Mouse (Mus musculus) CH12.LX (cell line): ENCODE measurements around the gene Wrap53. TPM values are rescaled to one million over a fixed set of nuclear protein-coding genes. Genes with fewer than 3 reads are reported as not detected.

Source experiments
- DNase-seq: peaks from one replicate; pipeline ENCODE4 v3.0.0-alpha.2; 2013; ENCODE audit errors: extremely low read depth
- H3K27ac ChIP-seq: 2 replicates; pipeline ENCODE4 v1.5.1; 2012; ENCODE audit warnings: low read depth, mild to moderate bottlenecking, control low read depth, moderate library complexity; ENCODE audit not compliant: insufficient read depth
- H3K27me3 ChIP-seq: replicated peaks from 2 replicates; pipeline ENCODE3; 2012; ENCODE audit warnings: inconsistent platforms
- H3K36me3 ChIP-seq, 2 experiments: replicated peaks in 1 of 2; 2 replicates each; pipeline versions ENCODE3 to v1.6.1; 2012; ENCODE audit warnings: inconsistent platforms in 1 of 2, low read length in 1 of 2, mild to moderate bottlenecking in 1 of 2, mixed read lengths in 1 of 2, moderate library complexity in 1 of 2; ENCODE audit not compliant: control insufficient read depth in 1 of 2, insufficient read depth in 1 of 2
- H3K4me1 ChIP-seq, 2 experiments: 2 replicates each; pipeline ENCODE4 v1.6.1; 2012; ENCODE audit warnings: inconsistent platforms in 1 of 2, moderate library complexity in 1 of 2; ENCODE audit not compliant: insufficient read depth in 2 of 2, control insufficient read depth in 1 of 2
- H3K4me2 ChIP-seq: 2 replicates; pipeline ENCODE4 v1.6.1; 2012; ENCODE audit warnings: low read depth, mild to moderate bottlenecking, control low read depth; ENCODE audit not compliant: poor library complexity, insufficient read depth, severe bottlenecking
- H3K4me3 ChIP-seq, 3 experiments: fragments of 150-350 bp in 1 of 3; sonication (generic) in 1 of 3; replicated peaks in 1 of 3; 2 replicates each; pipeline versions ENCODE3 to v1.5.1; 2011 to 2012; ENCODE audit warnings: low read depth in 2 of 3, low read length in 2 of 3, mild to moderate bottlenecking in 2 of 3, moderate library complexity in 2 of 3, control low read depth in 1 of 3, improper control_type of control experiment in 1 of 3, inconsistent platforms in 1 of 3, mixed read lengths in 1 of 3; ENCODE audit not compliant: poor library complexity in 1 of 3
- H3K79me2 ChIP-seq: replicated peaks from 2 replicates; pipeline ENCODE4 v1.6.1; 2012; ENCODE audit warnings: mild to moderate bottlenecking, moderate library complexity; ENCODE audit not compliant: control insufficient read depth, poor library complexity, insufficient read depth, severe bottlenecking; ENCODE audit errors: extremely low read depth
- H3K9ac ChIP-seq: 2 replicates; pipeline ENCODE4 v1.6.1; 2012; ENCODE audit warnings: low read depth, mild to moderate bottlenecking, control low read depth, moderate library complexity; ENCODE audit not compliant: insufficient read depth
- H3K9me3 ChIP-seq: replicated peaks from 2 replicates; pipeline ENCODE3; 2012; ENCODE audit warnings: low read length, inconsistent platforms, mixed read lengths
- BHLHE40 ChIP-seq: IDR thresholded peaks from 2 replicates; pipeline ENCODE4 v1.6.1; 2011; ENCODE audit warnings: mild to moderate bottlenecking, low read depth, low read length, improper control_type of control experiment
- CHD1 ChIP-seq: IDR thresholded peaks from 2 replicates; pipeline ENCODE4 v1.6.1; 2012; ENCODE audit warnings: low read depth, low read length, improper control_type of control experiment, inconsistent platforms
- CHD2 ChIP-seq: IDR thresholded peaks from 2 replicates; pipeline ENCODE4 v1.6.1; 2011; ENCODE audit warnings: low read length, improper control_type of control experiment
- E2F4 ChIP-seq: IDR thresholded peaks from 2 replicates; pipeline ENCODE4 v1.6.1; 2011; ENCODE audit warnings: low read depth, low read length, improper control_type of control experiment; ENCODE audit not compliant: insufficient replicate concordance
- EP300 ChIP-seq: IDR thresholded peaks from 2 replicates; pipeline ENCODE4 v1.6.1; 2011; ENCODE audit warnings: low read length, improper control_type of control experiment
- ETS1 ChIP-seq: conservative IDR thresholded peaks from 2 replicates; pipeline ENCODE4 v1.6.1; 2012; ENCODE audit warnings: low read depth, mild to moderate bottlenecking, inconsistent platforms, low read length, improper control_type of control experiment, moderate library complexity
- GABPA ChIP-seq: IDR thresholded peaks from 2 replicates; pipeline ENCODE4 v1.6.1; 2012; ENCODE audit warnings: low read depth, low read length, improper control_type of control experiment, inconsistent platforms; ENCODE audit not compliant: insufficient replicate concordance
- HCFC1 ChIP-seq: IDR thresholded peaks from 2 replicates; pipeline ENCODE4 v1.6.1; 2012; ENCODE audit warnings: low read depth, mild to moderate bottlenecking, inconsistent platforms, low read length, improper control_type of control experiment
- IRF4 ChIP-seq: IDR thresholded peaks from 2 replicates; pipeline ENCODE4 v1.6.1; 2014; ENCODE audit warnings: low read depth, mild to moderate bottlenecking, inconsistent platforms, low read length, improper control_type of control experiment
- JUN ChIP-seq: IDR thresholded peaks from 2 replicates; pipeline ENCODE4 v1.6.1; 2011; ENCODE audit warnings: low read depth, mild to moderate bottlenecking, low read length, improper control_type of control experiment, moderate library complexity; ENCODE audit not compliant: insufficient read depth
- KAT2A ChIP-seq: IDR thresholded peaks from 2 replicates; pipeline ENCODE4 v1.6.1; 2012; ENCODE audit warnings: low read length, improper control_type of control experiment, inconsistent platforms; ENCODE audit not compliant: insufficient replicate concordance
- MEF2A ChIP-seq: IDR thresholded peaks from 2 replicates; pipeline ENCODE4 v1.6.1; 2014; ENCODE audit warnings: low read depth, mild to moderate bottlenecking, inconsistent platforms, low read length, improper control_type of control experiment, borderline replicate concordance
- MXI1 ChIP-seq: IDR thresholded peaks from 2 replicates; pipeline ENCODE4 v1.6.1; 2011; ENCODE audit warnings: mild to moderate bottlenecking, low read depth, low read length, improper control_type of control experiment
- NELFE ChIP-seq: IDR thresholded peaks from 2 replicates; pipeline ENCODE4 v1.6.1; 2011; ENCODE audit warnings: low read depth, low read length, improper control_type of control experiment
- NRF1 ChIP-seq: IDR thresholded peaks from 2 replicates; pipeline ENCODE4 v1.6.1; 2014; ENCODE audit warnings: low read depth, mild to moderate bottlenecking, inconsistent platforms, low read length, improper control_type of control experiment, moderate library complexity
- PAX5 ChIP-seq: IDR thresholded peaks from 2 replicates; pipeline ENCODE4 v1.6.1; 2012; ENCODE audit warnings: low read length, inconsistent platforms, mixed read lengths
- POLR2A ChIP-seq: IDR thresholded peaks from 2 replicates; pipeline ENCODE4 v1.6.1; 2011; ENCODE audit warnings: low read depth, mild to moderate bottlenecking, improper control_type of control experiment, low read length
- RAD21 ChIP-seq: IDR thresholded peaks from 2 replicates; pipeline ENCODE4 v1.6.1; 2011; ENCODE audit warnings: low read depth, mild to moderate bottlenecking, low read length, improper control_type of control experiment, moderate library complexity
- SIN3A ChIP-seq: IDR thresholded peaks from 2 replicates; pipeline ENCODE4 v1.6.1; 2012; ENCODE audit warnings: low read length, improper control_type of control experiment, inconsistent platforms
- SMC3 ChIP-seq: IDR thresholded peaks from 2 replicates; pipeline ENCODE4 v1.6.1; 2011; ENCODE audit warnings: low read depth, low read length, improper control_type of control experiment
- TBP ChIP-seq: conservative IDR thresholded peaks from 2 replicates; pipeline ENCODE4 v1.6.1; 2011; ENCODE audit warnings: low read depth, low read length, improper control_type of control experiment
- TCF12 ChIP-seq: IDR thresholded peaks from 2 replicates; pipeline ENCODE4 v1.6.1; 2014; ENCODE audit warnings: low read depth, mild to moderate bottlenecking, inconsistent platforms, low read length, improper control_type of control experiment
- UBTF ChIP-seq: IDR thresholded peaks from 2 replicates; pipeline ENCODE4 v1.6.1; 2012; ENCODE audit warnings: low read depth, mild to moderate bottlenecking, inconsistent platforms, low read length, improper control_type of control experiment, moderate library complexity
- USF2 ChIP-seq: conservative IDR thresholded peaks from 2 replicates; pipeline ENCODE4 v1.6.1; 2011; ENCODE audit warnings: low read depth, low read length, improper control_type of control experiment
- ZKSCAN1 ChIP-seq: IDR thresholded peaks from 2 replicates; pipeline ENCODE4 v1.6.1; 2012; ENCODE audit warnings: low read depth, inconsistent platforms, low read length, improper control_type of control experiment, borderline replicate concordance
- ZMIZ1 ChIP-seq: IDR thresholded peaks from 2 replicates; pipeline ENCODE4 v1.6.1; 2012; ENCODE audit warnings: low read depth, mild to moderate bottlenecking, inconsistent platforms, low read length, improper control_type of control experiment
- ZNF384 ChIP-seq: IDR thresholded peaks from 2 replicates; pipeline ENCODE4 v1.6.1; 2012; ENCODE audit warnings: low read depth, low read length, improper control_type of control experiment, inconsistent platforms
- dilution Hi-C: fragments of 300-500 bp; cut with MboI; formaldehyde crosslinking; loops from 2 replicates; pipeline ENCODE4 v1.14.3; 2020; ENCODE audit warnings: low sequenced_read_pairs; ENCODE audit not compliant: extremely low pct_unique_long_range_greater_than_20kb, extremely low pct_ligation_motif_present
- in situ Hi-C: fragments of 300-500 bp; cut with MboI; formaldehyde crosslinking; loops from 3 replicates; pipeline ENCODE4 v1.14.3; 2019; ENCODE audit warnings: low sequenced_read_pairs, low pct_ligation_motif_present, low pct_unique_long_range_greater_than_20kb, mixed read lengths
- polyA plus RNA-seq: library from polyadenylated mRNA; unstranded; fragments of >175 nt; gene quantifications from 2 replicates; pipeline ENCODE4 v1.2.1, GENCODE M21; 2012; ENCODE audit warnings: low read depth; ENCODE audit not compliant: insufficient read length
- total RNA-seq, 2 experiments: library from RNA; depleted of rRNA; stranded (reverse); fragments of 300-350 nt in 1 of 2; fragments of >200 nt in 1 of 2; gene quantifications; 2 replicates each; pipeline ENCODE4 v1.2.3; 2012 to 2014

Wrap53 gene
- total and polyA plus RNA-seq, 3 experiments: 25.4 to 36.0 (median 34.2) TPM

DNA sequence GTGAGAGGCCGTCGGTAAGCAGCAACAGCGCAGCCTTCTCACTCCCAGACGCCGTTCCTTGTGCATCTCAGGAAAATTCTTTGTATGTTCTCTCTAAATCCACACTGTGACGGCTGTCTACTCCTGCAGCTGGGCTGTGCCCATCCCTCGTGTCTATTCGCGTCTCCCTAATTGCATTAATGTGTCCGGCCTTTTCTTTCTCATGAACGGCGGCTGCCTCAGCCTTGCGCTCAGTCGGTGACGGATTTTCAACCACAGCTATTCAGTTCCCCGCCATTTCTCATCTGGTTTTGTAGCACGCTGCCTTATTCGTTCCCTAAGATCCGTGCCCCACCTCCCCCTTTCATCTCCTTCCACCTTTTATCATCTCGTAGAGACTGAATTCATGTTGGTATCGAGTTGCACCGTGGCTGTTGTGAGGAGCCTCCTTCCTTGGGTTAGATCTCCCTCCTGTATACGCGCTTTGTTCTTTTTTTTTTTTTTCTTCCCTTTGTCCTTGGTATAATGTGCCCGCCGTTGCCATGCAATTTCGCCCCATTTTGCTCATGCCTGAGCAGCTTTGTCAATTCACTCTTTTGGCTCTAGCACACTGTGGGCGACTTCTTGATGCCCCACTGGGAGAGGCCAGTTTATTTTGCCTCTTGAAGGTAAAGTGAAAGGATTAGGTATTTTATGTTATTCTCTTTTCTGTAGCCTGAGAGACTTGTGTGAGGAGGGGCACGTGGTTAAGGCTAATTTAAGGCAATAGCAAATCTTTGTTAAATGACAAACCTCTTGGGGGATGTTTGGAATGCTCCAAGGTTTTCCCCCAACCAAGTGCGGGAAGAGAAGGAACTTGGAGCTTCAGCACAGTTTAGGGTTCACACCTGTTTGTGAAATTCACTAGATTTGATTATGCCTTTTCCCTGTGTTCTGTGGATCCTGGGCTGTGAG, 52.7 kb downstream of the Wrap53 start:
- dilution Hi-C loops: no loop called here
- H3K27me3 ChIP-seq: peaks cover 34% of the 10 kb centered on the region
- no peak for DNase-seq
- H3K4me1 ChIP-seq: no peaks in the 10 kb centered on the region
- H3K9ac ChIP-seq: no peak overlapping the region
- H3K79me2 ChIP-seq: no peaks in the 10 kb centered on the region
- in situ Hi-C loops: loop anchor here (10.0 kb wide), 1 partner anchor 123 kb away; no protein-coding TSS in a partner anchor
- H3K36me3 ChIP-seq: no peaks in the 10 kb centered on the region
- no peak overlapping the region for H3K4me3 ChIP-seq
- no peak overlapping the region for H3K4me2 ChIP-seq
- H3K27ac ChIP-seq: no peak overlapping the region
- no peaks in the 10 kb centered on the region for H3K9me3 ChIP-seq
- TF ChIP-seq USF2 (no peak), NELFE (no peak), IRF4 (no peak), JUN (no peak), POLR2A (no peak), UBTF (no peak), RAD21 (no peak), PAX5 (no peak), MXI1 (no peak), NRF1 (no peak), SMC3 (no peak), SIN3A (no peak), ZMIZ1 (no peak), ZKSCAN1 (no peak), ETS1 (no peak), BHLHE40 (no peak)
- TF ChIP-seq, all 38 proteins: peak for 0

DNA sequence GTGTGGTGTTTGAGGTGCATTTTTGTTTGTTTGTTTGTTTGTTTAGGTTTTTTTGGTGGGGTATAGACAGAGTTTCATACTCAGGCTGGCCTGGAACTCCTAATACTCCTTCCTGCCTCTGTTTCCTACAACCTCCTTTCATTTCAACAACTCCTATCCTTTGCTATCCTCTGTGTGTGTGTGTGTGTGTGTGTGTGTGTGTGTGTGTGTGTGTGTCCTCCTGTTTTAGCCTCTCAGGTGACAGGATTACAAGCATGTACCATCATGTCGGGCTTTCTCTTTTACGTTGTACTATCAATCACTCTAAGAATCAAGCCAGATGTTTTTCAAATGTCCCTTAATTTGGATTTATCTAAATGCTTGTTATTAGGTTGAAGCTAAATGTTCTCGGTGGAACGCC, 53.4 kb downstream of the Wrap53 start:
- Histone ChIP-seq H3K9me3 (no peaks in the 10 kb centered on the region), H3K27ac (no peak overlapping the region), H3K79me2 (no peaks in the 10 kb centered on the region), H3K4me3 (no peak overlapping the region), H3K27me3 (peaks cover 36% of the 10 kb centered on the region), H3K9ac (no peak overlapping the region), H3K4me1 (no peaks in the 10 kb centered on the region), H3K36me3 (no peaks in the 10 kb centered on the region), H3K4me2 (no peak overlapping the region)
- in situ Hi-C loops (loop anchor here (10.0 kb wide), 1 partner anchor 122 kb away; no protein-coding TSS in a partner anchor), dilution Hi-C loops (no loop called here)
- no peak for TF ChIP-seq ZNF384
- no peak for TF ChIP-seq HCFC1
- TF ChIP-seq USF2: no peak
- no peak for TF ChIP-seq KAT2A
- TF ChIP-seq NELFE: no peak
- TF ChIP-seq ETS1: no peak
- no peak for TF ChIP-seq TBP
- no peak for TF ChIP-seq E2F4
- no peak for TF ChIP-seq ZMIZ1
- no peak for TF ChIP-seq MEF2A
- TF ChIP-seq CHD2: no peak
- TF ChIP-seq CHD1: no peak
- TF ChIP-seq NRF1: no peak
- TF ChIP-seq GABPA: no peak
- TF ChIP-seq EP300: no peak
- no peak for TF ChIP-seq TCF12
- no peak for TF ChIP-seq IRF4
- no peak for DNase-seq
